Mouse (Mus musculus): ENCODE data around the gene Mrtfb.

DNA sequence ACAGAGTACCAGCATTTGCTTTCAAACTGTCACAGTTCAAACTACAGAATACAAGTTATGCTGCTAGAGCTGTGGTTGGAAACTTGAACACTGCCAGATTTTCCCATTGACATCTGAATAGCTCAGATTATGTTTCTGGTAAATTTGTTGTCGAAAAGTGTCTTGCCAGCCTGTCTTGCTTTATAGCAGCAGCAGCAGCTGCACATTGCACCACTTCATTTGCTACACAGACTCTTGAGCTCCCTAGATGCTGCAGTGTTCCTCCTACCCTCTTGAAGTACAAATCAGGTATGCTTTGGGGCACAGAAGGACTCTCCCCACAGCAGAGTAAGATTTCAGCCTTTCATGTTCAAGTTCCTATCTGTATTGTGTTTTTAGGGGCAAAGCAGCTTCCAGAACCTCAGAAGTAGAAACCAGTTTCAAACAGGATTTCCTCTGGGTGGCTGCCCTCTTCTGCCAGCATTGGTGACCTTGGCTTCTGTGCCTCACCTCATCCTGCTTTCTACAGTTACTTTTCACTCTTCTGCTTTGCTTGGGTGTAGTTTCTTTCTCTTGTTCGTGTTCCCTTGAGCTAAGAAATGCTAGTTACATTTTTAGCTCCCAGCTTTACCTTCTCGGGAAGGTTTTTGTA is 49.9 kb downstream of the Mrtfb start:
- TF ChIP-seq CTCF (IDR thresholded peaks at IDR 0.05; ENCODE audit: extremely low read depth, insufficient read depth, low read length) (no peak), POLR2A (IDR thresholded peaks at IDR 0.05; ENCODE audit: extremely low read depth, insufficient read depth, low read length) (no peak)

Measured in cortical plate, adult 2 months (tissue).